Mouse (Mus musculus): ENCODE measurements around the gene Cdc7.

DNA sequence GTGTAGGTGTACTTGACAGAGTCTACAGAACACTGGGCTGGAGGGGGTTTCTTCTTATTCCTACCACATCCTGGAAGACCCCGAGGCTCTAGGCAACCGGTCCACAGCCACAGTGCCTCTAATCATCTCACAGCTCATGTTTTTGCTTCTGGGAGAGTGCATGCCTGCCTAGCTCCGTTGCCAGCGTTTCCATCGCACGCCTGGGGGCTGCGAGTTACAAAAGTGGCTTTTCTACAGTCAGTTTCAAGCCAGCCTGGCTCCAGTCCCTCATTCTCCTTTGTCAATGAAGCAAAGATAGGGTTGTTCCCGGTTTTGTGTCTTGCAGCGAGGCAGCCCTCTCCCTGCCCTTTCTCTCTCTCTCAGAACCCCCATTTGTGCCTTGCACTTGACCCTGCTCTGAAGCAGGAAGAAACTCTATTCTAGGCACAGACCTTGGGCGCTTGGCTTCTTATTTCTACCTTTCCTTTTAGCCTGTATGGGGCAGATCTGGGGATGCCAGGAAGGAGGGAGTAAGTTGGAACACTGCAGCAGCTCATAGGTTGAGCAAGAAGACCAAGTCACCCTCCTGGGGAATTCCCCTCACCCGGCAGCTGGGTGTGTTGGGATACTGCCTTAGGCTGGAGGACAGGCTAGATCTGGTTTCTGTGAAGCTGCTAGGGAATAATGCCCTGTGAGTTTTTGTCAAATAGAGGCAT lies 37.4 kb downstream of the Cdc7 start:
- TF ChIP-seq CTCF (IDR thresholded peaks at IDR 0.05) (0 out of 2 replicates have a peak, but pooled peaks have one; percentile 2), EP300 (IDR thresholded peaks at IDR 0.05) (peak; percentile 34; the same call in 1 of the 2 replicates)
